Mouse (Mus musculus): ENCODE measurements at regions not wholly inside any gene's neighbourhood (a gene's known extent, or its start where the extent isn't known, plus 50 kb on each side); places are given as distances from the start of the nearest gene placed in this dataset.
A peak's percentile ranks its signal among the peaks of the same experiment; 100 is the strongest.

- WGBS: 97% methylated on average over 1 of the region's 1 CpGs
- Histone ChIP-seq H3K9ac (ENCODE audit: low read depth, low read length) (no peak overlapping the region), H3K4me3 (ENCODE audit: low read depth, low read length) (no peak overlapping the region), H3K27ac (ENCODE audit: low read length) (no peak overlapping the region), H3K4me1 (ENCODE audit: control insufficient read depth, insufficient read depth, low read length) (no peaks in the 10 kb centered on the region), H3K9me3 (replicated peaks; ENCODE audit: control insufficient read depth, low read length, poor library complexity, severe bottlenecking) (no peaks in the 10 kb centered on the region), H3K27me3 (ENCODE audit: control insufficient read depth, insufficient read depth, low read depth, low read length) (no peaks in the 10 kb centered on the region), H3K36me3 (ENCODE audit: control insufficient read depth, insufficient read depth, low read length) (no peaks in the 10 kb centered on the region), H3K4me2 (ENCODE audit: low read length) (no peak overlapping the region)
- no peak for ATAC-seq
These were observed 321.4 kb upstream of the Pcdh7 start for GRCm38 (mm10) chr5:57396376-57396775.

DNA sequence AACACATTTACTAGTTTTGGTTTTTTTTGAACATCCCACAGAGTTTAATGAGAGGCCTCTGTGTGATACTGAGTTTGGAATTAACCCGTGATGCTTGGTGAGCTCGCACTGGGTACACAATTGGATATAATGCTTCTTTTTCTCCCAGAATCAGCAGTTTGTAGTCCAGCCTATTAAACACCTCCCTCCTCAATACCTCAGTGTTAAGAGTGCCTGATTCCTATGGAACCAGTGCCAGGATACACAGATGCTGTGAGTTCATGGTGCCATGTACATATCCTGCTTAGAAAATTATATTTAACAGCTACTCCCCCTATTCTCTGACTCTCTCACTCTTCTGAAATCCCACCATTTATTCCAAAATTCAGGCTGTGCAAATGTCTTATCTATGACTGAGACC lies 299.6 kb upstream of the Pcdh7 start:
- 55% methylated on average over 2 of the region's 2 CpGs for WGBS
- H3K4me1 ChIP-seq (ENCODE audit: control insufficient read depth, insufficient read depth, low read length): no peaks in the 10 kb centered on the region
- no peak overlapping the region for H3K27ac ChIP-seq (ENCODE audit: low read length)
- H3K9ac ChIP-seq (ENCODE audit: low read depth, low read length): no peak overlapping the region
- H3K27me3 ChIP-seq (ENCODE audit: control insufficient read depth, insufficient read depth, low read depth, low read length): no peaks in the 10 kb centered on the region
- H3K4me2 ChIP-seq (ENCODE audit: low read length): no peak overlapping the region
- no peaks in the 10 kb centered on the region for H3K36me3 ChIP-seq (ENCODE audit: control insufficient read depth, insufficient read depth, low read length)
- H3K9me3 ChIP-seq (replicated peaks; ENCODE audit: control insufficient read depth, low read length, poor library complexity, severe bottlenecking): no peaks in the 10 kb centered on the region
- H3K4me3 ChIP-seq (ENCODE audit: low read depth, low read length): no peak overlapping the region
- ATAC-seq: no peak

DNA sequence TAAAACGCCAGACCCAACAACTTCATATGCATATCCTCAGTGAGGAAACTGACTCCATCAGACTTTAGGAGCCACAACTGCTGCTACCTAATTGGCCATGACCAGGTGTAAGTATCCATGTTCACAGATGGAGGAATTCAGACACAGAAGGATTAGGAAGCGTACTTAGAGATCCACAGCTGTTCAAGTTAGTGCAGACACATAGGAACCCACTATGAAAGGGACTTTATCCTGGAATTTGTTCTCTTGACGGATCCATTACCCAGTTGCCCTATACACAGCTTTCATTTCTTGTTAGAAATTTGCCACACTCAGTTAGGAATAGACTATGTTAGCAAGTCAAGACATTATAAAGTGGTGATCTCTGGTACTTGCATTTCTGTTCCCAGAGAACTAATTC lies 266.7 kb upstream of the Pcdh7 start:
- no peak overlapping the region for H3K27ac ChIP-seq (ENCODE audit: low read length)
- H3K9me3 ChIP-seq (replicated peaks; ENCODE audit: control insufficient read depth, low read length, poor library complexity, severe bottlenecking): no peaks in the 10 kb centered on the region
- H3K9ac ChIP-seq (ENCODE audit: low read depth, low read length): no peak overlapping the region
- no peaks in the 10 kb centered on the region for H3K27me3 ChIP-seq (ENCODE audit: control insufficient read depth, insufficient read depth, low read depth, low read length)
- no peaks in the 10 kb centered on the region for H3K36me3 ChIP-seq (ENCODE audit: control insufficient read depth, insufficient read depth, low read length)
- WGBS: 89% methylated on average over 3 of the region's 3 CpGs
- H3K4me2 ChIP-seq (ENCODE audit: low read length): no peak overlapping the region
- no peaks in the 10 kb centered on the region for H3K4me1 ChIP-seq (ENCODE audit: control insufficient read depth, insufficient read depth, low read length)
- H3K4me3 ChIP-seq (ENCODE audit: low read depth, low read length): no peak overlapping the region
- no peak for ATAC-seq

DNA sequence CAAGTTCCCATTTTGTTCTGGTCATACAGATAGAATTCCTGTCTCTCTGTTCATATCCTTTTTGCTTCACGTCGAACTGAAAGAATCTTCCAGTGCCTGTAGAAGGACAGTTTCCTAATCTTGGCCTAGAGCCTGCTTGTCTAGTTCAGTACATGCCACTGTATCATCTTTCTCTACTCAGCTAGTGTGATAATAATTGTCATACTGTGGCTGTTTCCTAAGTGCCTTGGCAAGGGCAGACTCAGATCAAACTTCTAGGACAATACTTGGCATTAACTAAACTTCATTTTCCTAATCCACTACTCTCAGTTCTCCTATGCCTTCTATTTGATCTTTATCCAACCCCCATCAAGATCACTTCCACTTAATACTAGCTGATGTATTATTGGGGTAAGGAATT lies 266.3 kb upstream of the Pcdh7 start:
- WGBS: 90% methylated on average over 2 of the region's 2 CpGs
- no peaks in the 10 kb centered on the region for H3K4me1 ChIP-seq (ENCODE audit: control insufficient read depth, insufficient read depth, low read length)
- H3K9me3 ChIP-seq (replicated peaks; ENCODE audit: control insufficient read depth, low read length, poor library complexity, severe bottlenecking): no peaks in the 10 kb centered on the region
- no peak for ATAC-seq
- no peak overlapping the region for H3K4me3 ChIP-seq (ENCODE audit: low read depth, low read length)
- no peak overlapping the region for H3K9ac ChIP-seq (ENCODE audit: low read depth, low read length)
- H3K36me3 ChIP-seq (ENCODE audit: control insufficient read depth, insufficient read depth, low read length): no peaks in the 10 kb centered on the region
- no peak overlapping the region for H3K4me2 ChIP-seq (ENCODE audit: low read length)
- H3K27me3 ChIP-seq (ENCODE audit: control insufficient read depth, insufficient read depth, low read depth, low read length): no peaks in the 10 kb centered on the region
- H3K27ac ChIP-seq (ENCODE audit: low read length): no peak overlapping the region

DNA sequence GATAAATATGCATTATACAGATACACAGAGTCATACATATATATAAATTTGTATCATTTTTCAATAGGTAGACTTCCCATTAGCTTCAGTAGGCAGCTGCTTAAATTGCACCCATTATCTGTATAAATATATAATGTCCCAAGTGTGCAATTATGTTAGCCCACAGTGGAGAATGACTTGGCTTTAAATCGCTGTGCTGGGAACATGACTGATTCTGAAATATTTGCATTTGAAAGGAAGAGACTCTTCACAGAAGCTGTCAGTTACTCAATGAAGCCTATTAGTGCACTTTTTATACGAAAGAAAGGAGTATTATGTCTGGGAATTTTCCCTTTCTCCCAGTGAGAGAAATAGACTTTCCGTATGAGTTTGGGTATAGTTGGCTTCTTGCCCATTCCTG lies 242.8 kb upstream of the Pcdh7 start:
- Histone ChIP-seq H3K36me3 (ENCODE audit: control insufficient read depth, insufficient read depth, low read length) (no peaks in the 10 kb centered on the region), H3K9ac (ENCODE audit: low read depth, low read length) (no peak overlapping the region), H3K9me3 (replicated peaks; ENCODE audit: control insufficient read depth, low read length, poor library complexity, severe bottlenecking) (no peaks in the 10 kb centered on the region), H3K4me1 (ENCODE audit: control insufficient read depth, insufficient read depth, low read length) (no peaks in the 10 kb centered on the region), H3K4me3 (ENCODE audit: low read depth, low read length) (no peak overlapping the region), H3K27me3 (ENCODE audit: control insufficient read depth, insufficient read depth, low read depth, low read length) (no peaks in the 10 kb centered on the region), H3K4me2 (ENCODE audit: low read length) (no peak overlapping the region), H3K27ac (ENCODE audit: low read length) (no peak overlapping the region)
- 7% methylated on average over 3 of the region's 3 CpGs for WGBS
- ATAC-seq: peak; percentile 80

GRCm38 (mm10) chr5:57477860-57478259 lies 239.9 kb upstream of the Pcdh7 start:
- Histone ChIP-seq H3K4me1 (ENCODE audit: control insufficient read depth, insufficient read depth, low read length) (no peaks in the 10 kb centered on the region), H3K4me2 (ENCODE audit: low read length) (no peak overlapping the region), H3K4me3 (ENCODE audit: low read depth, low read length) (no peak overlapping the region), H3K9me3 (replicated peaks; ENCODE audit: control insufficient read depth, low read length, poor library complexity, severe bottlenecking) (no peaks in the 10 kb centered on the region), H3K27ac (ENCODE audit: low read length) (no peak overlapping the region), H3K27me3 (ENCODE audit: control insufficient read depth, insufficient read depth, low read depth, low read length) (no peaks in the 10 kb centered on the region), H3K36me3 (ENCODE audit: control insufficient read depth, insufficient read depth, low read length) (no peaks in the 10 kb centered on the region), H3K9ac (ENCODE audit: low read depth, low read length) (no peak overlapping the region)
- no peak for ATAC-seq

Data from midbrain, embryonic 16.5 days (tissue).